19 mouse cellular contexts compared by ENCODE assay signal in genomic region chr11:102742066-102742465, GRCm38 (mm10). TPM values are rescaled to one million over a fixed set of nuclear protein-coding genes. Genes with fewer than 3 reads are reported as not detected.
DNase-seq lines count a peak whose midpoint lies in the region; ATAC-seq and TF ChIP-seq lines count a peak whose summit lies in the region.
"Had no signal": no experiment of that assay in that cellular context is flagged by ENCODE, and none has a peak within 500 bp of the region (broad histone marks: within the 10 kb centered on the region; RNA-seq: fewer than 3 reads in every experiment).

No protein-coding gene starts in this region.

- intact Hi-C loops in heart, postnatal 14 days (cut with DNase I) = no loop called here

- peak overlapping the region; percentile 59; the same call in 1 of the 2 replicates for H3K27ac ChIP-seq in hindbrain, postnatal 0 days
- H3K27ac ChIP-seq in hindbrain, embryonic 11.5 days (ENCODE audit: low read depth, low read length) = no peak overlapping the region
- 0 out of 2 replicates have a peak overlapping the region, but pooled peaks have one; percentile 42 for H3K27ac ChIP-seq in neural tube, embryonic 13.5 days (replicated peaks)
- H3K27ac ChIP-seq in neural tube, embryonic 15.5 days (replicated peaks) = no peak overlapping the region
- H3K27ac ChIP-seq in kidney, embryonic 14.5 days (ENCODE audit: low read depth, low read length) = no peak overlapping the region
- H3K27ac ChIP-seq: embryonic facial prominence, embryonic 12.5 days; heart, embryonic 13.5 days; kidney, postnatal 0 days; limb, embryonic 15.5 days; neural tube, embryonic 12.5 days had no signal

- TF ChIP-seq CTCF in hindbrain, postnatal 0 days (IDR thresholded peaks at IDR 0.05; ENCODE audit: low read depth) = no peak

- H3K4me2 ChIP-seq in hindbrain, postnatal 0 days (ENCODE audit: low read depth, low read length) = no peak overlapping the region
- no peak overlapping the region for H3K4me2 ChIP-seq in hindbrain, embryonic 11.5 days (replicated peaks; ENCODE audit: low read depth, low read length)
- no peak overlapping the region for H3K4me2 ChIP-seq in neural tube, embryonic 13.5 days
- H3K4me2 ChIP-seq in neural tube, embryonic 15.5 days = no peak overlapping the region
- H3K4me2 ChIP-seq in kidney, embryonic 14.5 days (replicated peaks; ENCODE audit: low read depth, low read length) = no peak overlapping the region
- H3K4me2 ChIP-seq: lung, embryonic 14.5 days had no signal

- H3K4me1 ChIP-seq in hindbrain, postnatal 0 days (ENCODE audit: insufficient read depth, low read length) = peaks cover 10% of the 10 kb centered on the region
- 0 out of 2 replicates have a peak, but pooled peaks cover 2% of the 10 kb centered on the region for H3K4me1 ChIP-seq in hindbrain, embryonic 11.5 days (replicated peaks; ENCODE audit: control insufficient read depth, insufficient read depth, low read length)
- H3K4me1 ChIP-seq in neural tube, embryonic 13.5 days (replicated peaks) = peaks cover 27% of the 10 kb centered on the region
- H3K4me1 ChIP-seq in neural tube, embryonic 15.5 days = peaks cover 24% of the 10 kb centered on the region
- H3K4me1 ChIP-seq in kidney, embryonic 14.5 days (ENCODE audit: control insufficient read depth, insufficient read depth, low read length) = peaks cover 3% of the 10 kb centered on the region; the same call in 1 of the 2 replicates

- no peak for ATAC-seq in hindbrain, postnatal 0 days
- ATAC-seq in hindbrain, embryonic 11.5 days (ENCODE audit: low FRiP score) = no peak
- ATAC-seq in neural tube, embryonic 13.5 days (ENCODE audit: low read depth) = no peak
- ATAC-seq in neural tube, embryonic 15.5 days (ENCODE audit: low FRiP score) = no peak
- ATAC-seq in kidney, embryonic 14.5 days (ENCODE audit: low FRiP score, low TSS enrichment) = no peak
- ATAC-seq: CD4-positive, CD25-positive, alpha-beta regulatory T cell, adult 4 months; intestine, postnatal 0 days had no signal

- H3K36me3 ChIP-seq in hindbrain, postnatal 0 days (ENCODE audit: insufficient read depth, low read length) = no peaks in the 10 kb centered on the region
- no peaks in the 10 kb centered on the region for H3K36me3 ChIP-seq in hindbrain, embryonic 11.5 days (ENCODE audit: control insufficient read depth, insufficient read depth, low read length)
- no peaks in the 10 kb centered on the region for H3K36me3 ChIP-seq in neural tube, embryonic 13.5 days
- H3K36me3 ChIP-seq in neural tube, embryonic 15.5 days = no peaks in the 10 kb centered on the region
- H3K36me3 ChIP-seq in kidney, embryonic 14.5 days (ENCODE audit: control insufficient read depth, insufficient read depth, low read length) = no peaks in the 10 kb centered on the region
- H3K36me3 ChIP-seq: embryonic facial prominence, embryonic 12.5 days; heart, embryonic 13.5 days; hindbrain, embryonic 15.5 days; limb, embryonic 15.5 days; neural tube, embryonic 12.5 days had no signal

- WGBS in hindbrain, postnatal 0 days = 33% methylated on average over 7 of the region's 7 CpGs
- 66% methylated on average over 7 of the region's 7 CpGs for WGBS in hindbrain, embryonic 11.5 days
- WGBS in neural tube, embryonic 13.5 days = 26% methylated on average over 7 of the region's 7 CpGs
- 15% methylated on average over 7 of the region's 7 CpGs for WGBS in neural tube, embryonic 15.5 days
- WGBS in kidney, embryonic 14.5 days = 52% methylated on average over 7 of the region's 7 CpGs

- H3K9ac ChIP-seq in hindbrain, postnatal 0 days (replicated peaks; ENCODE audit: low read length) = no peak overlapping the region
- no peak overlapping the region for H3K9ac ChIP-seq in hindbrain, embryonic 11.5 days (ENCODE audit: low read depth, low read length)
- no peak overlapping the region for H3K9ac ChIP-seq in neural tube, embryonic 13.5 days
- H3K9ac ChIP-seq in neural tube, embryonic 15.5 days (replicated peaks) = no peak overlapping the region
- no peak overlapping the region for H3K9ac ChIP-seq in kidney, embryonic 14.5 days (ENCODE audit: low read depth, low read length)
- H3K9ac ChIP-seq: limb, embryonic 15.5 days; lung, embryonic 14.5 days; neural tube, embryonic 12.5 days had no signal

- peak; percentile 71 for DNase-seq in cerebellum, adult 11-12 months
- no peak for DNase-seq in cerebellum, adult 11 months
- DNase-seq in hindbrain, postnatal 0 days (ENCODE audit: low spot score) = peak; percentile 55
- DNase-seq in hindbrain, embryonic 11.5 days (ENCODE audit: low spot score) = no peak
- DNase-seq in heart, postnatal 14 days = no peak
- DNase-seq: right cerebral cortex, postnatal 25 days had no signal

- H3K27me3 ChIP-seq in hindbrain, postnatal 0 days (ENCODE audit: insufficient read depth, low read length) = no peaks in the 10 kb centered on the region
- no peaks in the 10 kb centered on the region for H3K27me3 ChIP-seq in hindbrain, embryonic 11.5 days (ENCODE audit: control insufficient read depth, insufficient read depth, low read length)
- H3K27me3 ChIP-seq in neural tube, embryonic 13.5 days = peaks cover 10% of the 10 kb centered on the region
- peaks cover 5% of the 10 kb centered on the region; the same call in 1 of the 2 replicates for H3K27me3 ChIP-seq in neural tube, embryonic 15.5 days (replicated peaks)
- no peaks in the 10 kb centered on the region for H3K27me3 ChIP-seq in kidney, embryonic 14.5 days (ENCODE audit: control insufficient read depth, insufficient read depth, low read length)
- H3K27me3 ChIP-seq: hindbrain, embryonic 15.5 days had no signal

- H3K9me3 ChIP-seq in hindbrain, postnatal 0 days (ENCODE audit: low read length) = no peaks in the 10 kb centered on the region
- no peaks in the 10 kb centered on the region for H3K9me3 ChIP-seq in hindbrain, embryonic 11.5 days (ENCODE audit: control insufficient read depth, low read length)
- H3K9me3 ChIP-seq in neural tube, embryonic 13.5 days = no peaks in the 10 kb centered on the region
- no peaks in the 10 kb centered on the region for H3K9me3 ChIP-seq in neural tube, embryonic 15.5 days (replicated peaks)
- H3K9me3 ChIP-seq in kidney, embryonic 14.5 days (ENCODE audit: control insufficient read depth, low read length) = no peaks in the 10 kb centered on the region
- H3K9me3 ChIP-seq: embryonic facial prominence, embryonic 12.5 days; heart, embryonic 13.5 days; hindbrain, embryonic 15.5 days; limb, embryonic 15.5 days; neural tube, embryonic 12.5 days had no signal

- H3K4me3 ChIP-seq in hindbrain, postnatal 0 days (ENCODE audit: low read length) = no peak overlapping the region
- H3K4me3 ChIP-seq in hindbrain, embryonic 11.5 days (ENCODE audit: low read depth, low read length) = no peak overlapping the region
- no peak overlapping the region for H3K4me3 ChIP-seq in neural tube, embryonic 13.5 days
- no peak overlapping the region for H3K4me3 ChIP-seq in neural tube, embryonic 15.5 days (replicated peaks)
- H3K4me3 ChIP-seq in kidney, embryonic 14.5 days (ENCODE audit: low read length) = no peak overlapping the region
- H3K4me3 ChIP-seq: embryonic facial prominence, embryonic 12.5 days; erythroblast, embryonic 14.5 days; heart, embryonic 13.5 days; hindbrain, embryonic 15.5 days; limb, embryonic 15.5 days; neural tube, embryonic 12.5 days had no signal

RNA-seq across cellular contexts. Expression of gene Adam11, which starts 19.2 kb away (rescaled TPM):
- 33.1 and 34.5 TPM in 2 replicates for total RNA-seq in hindbrain, postnatal 0 days (2014; rRNA removed)
- polyA plus RNA-seq in hindbrain, postnatal 0 days (2015; fragmentation: Nextera tagmentation; extraction: Ambion mirVana) = 17.2 and 17.8 TPM in 2 replicates
- polyA plus RNA-seq in hindbrain, embryonic 11.5 days (2014; fragmentation: Nextera tagmentation; extraction: Ambion mirVana) = 16.6 and 19.2 TPM in 2 replicates
- 40.1 and 47.0 TPM in 2 replicates for polyA plus RNA-seq in neural tube, embryonic 13.5 days (2015; fragmentation: Nextera tagmentation; extraction: Ambion mirVana)
- polyA plus RNA-seq in neural tube, embryonic 15.5 days (2015; fragmentation: Nextera tagmentation; extraction: Ambion mirVana) = 28.3 and 34.0 TPM in 2 replicates
- 1 to 10 TPM; 4.0 to 4.4 TPM for total RNA-seq in heart, postnatal 14 days (2021)
- polyA plus RNA-seq in kidney, embryonic 14.5 days (2014; fragmentation: Nextera tagmentation; extraction: Ambion mirVana) = 3.5 and 7.8 TPM in 2 replicates
- polyA plus RNA-seq: CD4-positive, CD25-positive, alpha-beta regulatory T cell, adult 4 months had no signal

RNA-seq across cellular contexts. Expression of gene Ccdc43, which starts 44.5 kb away (rescaled TPM):
- 16.6 and 22.5 TPM in 2 replicates for total RNA-seq in hindbrain, postnatal 0 days (2014; rRNA removed)
- 28.1 and 30.7 TPM in 2 replicates for polyA plus RNA-seq in hindbrain, postnatal 0 days (2015; fragmentation: Nextera tagmentation; extraction: Ambion mirVana)
- 51.3 and 53.0 TPM in 2 replicates for polyA plus RNA-seq in hindbrain, embryonic 11.5 days (2014; fragmentation: Nextera tagmentation; extraction: Ambion mirVana)
- polyA plus RNA-seq in neural tube, embryonic 13.5 days (2015; fragmentation: Nextera tagmentation; extraction: Ambion mirVana) = 33.4 and 43.0 TPM in 2 replicates
- polyA plus RNA-seq in neural tube, embryonic 15.5 days (2015; fragmentation: Nextera tagmentation; extraction: Ambion mirVana) = 37.4 and 38.2 TPM in 2 replicates
- 10 to 100 TPM; 16.0 to 18.5 TPM for total RNA-seq in heart, postnatal 14 days (2021)
- polyA plus RNA-seq in kidney, embryonic 14.5 days (2014; fragmentation: Nextera tagmentation; extraction: Ambion mirVana) = 52.7 and 55.4 TPM in 2 replicates

Comparison
In these comparisons a context has a peak if more than half of its experiments do, and no peak if none do; other contexts are left out.
1. DNase-seq: peak in cerebellum, adult 11-12 months (single experiment) and hindbrain, postnatal 0 days (single experiment); none in cerebellum, adult 11 months (single experiment), hindbrain, embryonic 11.5 days (single experiment) and heart, postnatal 14 days (0 of 2).
2. H3K27ac ChIP-seq: peak in hindbrain, postnatal 0 days (single experiment) and neural tube, embryonic 13.5 days (single experiment); none in hindbrain, embryonic 11.5 days (single experiment), neural tube, embryonic 15.5 days (single experiment) and kidney, embryonic 14.5 days (single experiment).